Mouse (Mus musculus): ENCODE data around the gene 2700081O15Rik.

Gene 2700081O15Rik

GRCm38 (mm10) chr19:7420841-7421601 is 3.6 kb downstream of the 2700081O15Rik start:
- 75% methylated on average over 27 of the region's 27 CpGs for WGBS

DNA sequence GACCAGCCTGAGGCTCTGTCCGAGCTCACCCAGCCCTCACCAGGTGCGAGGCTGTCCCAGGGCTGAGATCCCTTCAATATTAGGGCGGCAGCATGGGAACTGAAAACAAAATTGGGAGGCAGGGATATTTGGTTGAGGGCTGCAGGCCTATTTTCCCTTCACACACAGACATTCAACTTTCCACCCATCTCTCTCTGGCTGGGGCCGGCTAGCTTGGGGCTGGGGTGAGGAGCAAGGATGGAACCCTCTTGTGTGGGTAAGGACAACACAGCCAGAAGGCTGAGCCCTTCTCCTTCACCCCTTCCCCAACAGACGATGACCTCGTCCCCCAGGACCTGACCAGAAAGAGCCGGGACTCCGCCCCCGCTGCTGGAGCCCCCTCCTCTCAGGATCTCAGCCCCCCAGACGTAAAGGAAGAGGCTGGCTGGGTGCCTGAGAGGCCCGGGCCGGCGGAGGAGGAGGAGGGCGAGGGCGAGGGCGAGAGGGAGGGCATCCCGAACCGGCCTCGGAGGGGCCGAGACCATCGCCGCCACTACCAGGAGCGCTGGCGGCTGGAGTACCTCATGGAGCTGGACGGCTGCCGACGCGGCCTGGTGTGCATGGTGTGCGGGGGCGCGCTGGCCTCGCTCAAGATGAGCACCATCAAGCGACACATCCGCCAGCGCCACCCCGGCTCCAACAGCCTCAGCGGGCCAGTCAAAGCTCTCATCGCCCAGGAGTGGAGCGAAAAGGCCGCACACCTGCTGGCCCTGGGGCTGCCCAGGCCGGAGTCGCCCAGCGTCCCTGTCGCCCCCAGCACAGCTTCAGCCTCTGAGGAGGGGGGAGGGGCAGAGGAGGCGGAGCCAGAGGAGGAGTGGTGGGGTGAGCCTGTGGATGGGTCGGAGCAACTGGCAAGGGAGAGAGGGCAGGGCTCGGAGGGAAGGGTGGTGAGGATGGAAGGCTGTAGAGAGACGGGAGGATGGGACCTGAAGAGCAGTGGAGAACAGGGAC is 4.5 kb downstream of the 2700081O15Rik start:
- WGBS = 26% methylated on average over 48 of the region's 48 CpGs

DNA sequence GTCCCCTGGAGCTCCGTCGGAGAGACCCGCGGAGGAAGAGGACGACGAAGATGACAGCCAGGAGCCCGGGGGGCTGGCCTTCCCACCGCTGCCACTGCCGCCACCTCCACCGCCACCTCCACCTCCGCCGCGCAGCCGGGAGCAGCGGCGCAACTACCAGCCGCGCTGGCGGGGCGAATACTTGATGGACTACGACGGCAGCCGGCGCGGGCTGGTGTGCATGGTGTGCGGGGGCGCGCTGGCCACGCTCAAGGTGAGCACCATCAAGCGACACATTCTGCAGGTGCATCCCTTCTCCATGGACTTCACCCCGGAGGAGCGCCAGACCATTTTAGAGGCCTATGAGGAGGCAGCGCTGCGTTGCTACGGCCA is 5.2 kb downstream of the 2700081O15Rik start:
- 21% methylated on average over 35 of the region's 35 CpGs for WGBS

- 13% methylated on average over 51 of the region's 51 CpGs for WGBS
These were observed 5.7 kb downstream of the 2700081O15Rik start for GRCm38 (mm10) chr19:7423028-7423655.

DNA sequence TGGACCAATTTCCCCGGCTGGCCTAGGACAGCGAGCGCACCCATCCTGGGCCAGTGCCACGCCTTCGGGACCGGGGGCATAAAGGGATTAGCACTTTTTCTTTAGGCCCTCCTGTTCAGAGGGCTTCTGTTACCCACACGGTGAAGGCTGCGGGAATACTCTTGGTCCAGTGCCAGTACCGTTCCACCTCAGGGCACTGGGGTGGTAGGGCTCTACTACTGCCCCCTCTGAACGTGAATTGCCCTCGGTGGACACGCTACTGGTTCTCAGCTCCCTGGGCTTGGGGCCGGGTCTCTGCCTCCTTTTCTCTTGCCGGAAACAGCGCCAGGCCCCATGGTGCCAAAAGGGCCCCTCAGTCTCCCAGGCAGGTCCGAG is 6.2 kb downstream of the 2700081O15Rik start:
- 26% methylated on average over 16 of the region's 16 CpGs for WGBS

GRCm38 (mm10) chr19:7424131-7424530 is 6.7 kb downstream of the 2700081O15Rik start:
- 58% methylated on average over 7 of the region's 7 CpGs for WGBS

DNA sequence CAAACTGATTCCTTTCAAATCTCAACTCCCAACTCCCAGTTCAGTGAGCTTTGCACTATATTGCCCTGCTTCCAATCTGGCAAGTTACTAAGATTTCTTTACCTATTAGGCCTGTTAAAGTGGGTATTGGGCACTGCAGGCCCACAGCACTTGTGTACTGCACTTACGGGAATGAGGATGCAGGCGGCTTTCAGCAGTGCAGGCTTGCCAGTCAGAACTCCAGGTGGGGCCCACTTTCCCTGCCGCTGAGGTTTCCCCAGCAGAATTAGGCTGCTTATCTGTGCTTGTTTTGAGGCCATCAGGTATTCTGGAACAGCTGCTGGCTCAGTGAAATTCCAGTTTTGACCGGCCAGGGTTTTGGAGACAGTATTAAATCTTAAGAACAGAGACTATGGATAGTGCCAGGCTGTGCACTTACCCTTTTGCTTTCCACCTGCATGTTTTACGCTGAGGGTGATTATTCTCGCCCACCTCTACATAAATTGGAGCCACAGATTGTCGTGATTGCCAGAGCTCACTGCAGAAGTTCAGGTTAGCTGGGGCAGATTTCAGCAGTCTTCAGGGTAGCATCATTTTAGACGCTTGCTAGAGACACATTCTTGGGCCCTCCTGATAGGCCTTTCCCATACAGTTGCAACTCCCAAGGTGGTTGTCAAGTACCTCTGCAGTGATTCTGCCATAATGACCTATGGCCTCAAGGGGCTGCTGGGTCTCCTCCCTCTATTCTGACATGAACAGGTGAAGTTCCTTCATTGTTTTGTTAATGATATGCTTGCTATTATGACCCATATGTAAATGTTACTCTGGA is 7.4 kb downstream of the 2700081O15Rik start:
- 55% methylated on average over 8 of the region's 8 CpGs for WGBS

DNA sequence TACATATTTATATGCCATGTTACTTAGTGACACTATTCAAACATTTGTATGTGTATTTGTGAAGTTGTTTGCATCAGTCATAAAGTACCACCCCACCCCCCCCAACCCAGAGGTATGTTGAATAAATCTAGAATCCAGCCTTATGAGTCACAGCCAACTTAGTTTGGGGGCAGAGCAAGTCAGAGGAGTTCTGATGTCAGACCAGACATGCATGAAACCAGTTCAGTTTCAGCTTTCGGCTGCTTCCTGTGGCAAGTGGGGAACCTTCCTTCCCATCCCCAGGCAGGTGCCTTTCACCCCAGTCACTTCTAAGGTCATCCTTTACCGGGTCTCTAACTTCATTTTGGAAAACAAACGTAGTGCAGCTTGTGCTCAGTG is 8.0 kb downstream of the 2700081O15Rik start:
- 27% methylated on average over 3 of the region's 3 CpGs for WGBS

DNA sequence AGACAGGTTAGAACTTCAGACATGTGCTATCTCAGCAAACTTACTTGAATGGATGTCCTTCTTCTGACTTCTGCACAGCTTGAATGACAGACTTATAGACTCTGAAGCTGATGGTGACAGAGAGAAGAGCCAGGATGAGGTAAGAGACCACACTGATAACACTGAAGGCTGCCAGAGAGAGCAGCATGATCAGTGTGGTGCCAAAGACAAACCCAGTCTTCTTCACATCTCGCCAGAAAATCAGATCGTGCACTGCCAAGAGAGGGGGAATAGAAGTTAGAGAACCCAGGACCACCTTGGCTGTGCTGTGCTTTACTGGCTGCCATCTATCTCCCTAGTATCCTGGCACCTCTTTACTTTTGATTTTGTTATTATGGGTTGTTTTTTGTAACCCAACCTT is 17.5 kb downstream of the 2700081O15Rik start:
- 37% methylated on average over 2 of the region's 2 CpGs for WGBS

GRCm38 (mm10) chr19:7436061-7436970 is 18.9 kb downstream of the 2700081O15Rik start:
- WGBS = 45% methylated on average over 5 of the region's 5 CpGs

DNA sequence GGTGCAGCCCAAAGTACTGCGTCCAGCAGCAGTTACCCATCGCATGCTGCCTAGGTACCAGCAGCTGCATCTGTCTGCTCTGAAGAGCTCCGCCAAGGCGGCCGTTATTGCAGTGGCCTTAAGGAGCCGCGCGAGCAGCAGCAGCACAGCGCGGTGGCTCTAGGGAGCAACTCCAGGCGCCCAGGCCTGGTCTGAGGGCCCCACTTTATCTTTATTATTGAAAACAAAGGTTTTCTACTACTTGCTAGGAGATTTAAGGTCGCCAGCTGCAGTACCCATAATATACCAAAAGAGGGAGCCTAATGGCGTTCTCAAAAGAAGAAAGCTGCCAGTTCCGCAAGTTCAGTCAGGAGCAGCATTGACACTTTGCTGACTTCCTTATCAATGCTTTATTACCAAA is 24.1 kb downstream of the 2700081O15Rik start:
- 56% methylated on average over 14 of the region's 14 CpGs for WGBS

DNA sequence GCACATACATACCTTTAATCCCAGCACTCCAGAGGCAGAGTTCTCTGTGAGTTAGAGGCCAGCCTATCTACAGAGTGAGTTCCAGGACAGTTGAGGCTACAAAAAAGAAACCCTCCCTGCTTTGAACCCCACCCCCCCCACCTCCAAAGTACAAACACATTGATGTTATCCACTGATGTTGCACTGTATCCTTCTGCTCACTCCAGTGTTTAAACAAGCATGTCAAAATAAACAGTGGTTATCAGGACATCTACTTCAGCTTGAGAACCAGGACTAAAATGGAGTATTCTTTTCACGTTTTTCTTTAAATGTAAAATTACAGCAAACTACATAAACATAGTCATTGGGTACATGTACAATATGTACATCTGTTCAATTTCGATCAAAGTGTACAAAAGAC is 27.7 kb downstream of the 2700081O15Rik start:
- 69% methylated on average over 2 of the region's 2 CpGs for WGBS

DNA sequence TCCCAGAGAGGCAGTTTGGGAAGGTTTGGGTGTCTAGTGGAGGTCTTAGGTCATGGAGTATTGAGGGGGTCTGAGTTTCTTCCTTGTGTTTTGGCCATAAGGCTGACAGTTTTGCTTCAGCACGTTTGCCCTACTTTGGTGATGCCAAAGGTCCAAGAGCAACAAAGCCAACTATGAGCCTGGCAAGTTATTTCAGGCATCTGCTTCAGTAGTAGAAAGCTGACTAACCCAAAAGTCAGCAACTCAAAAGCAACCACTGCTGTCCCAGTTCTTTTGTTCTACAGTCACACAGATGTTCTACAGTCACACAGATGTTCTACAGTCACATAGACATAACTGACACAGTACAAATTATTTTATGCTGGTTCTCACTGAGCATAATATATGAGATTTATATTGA is 28.2 kb downstream of the 2700081O15Rik start:
- WGBS = 37% methylated on average over 1 of the region's 1 CpGs

- WGBS = 33% methylated on average over 2 of the region's 2 CpGs
These were observed 39.4 kb downstream of the 2700081O15Rik start for GRCm38 (mm10) chr19:7456803-7457202.

DNA sequence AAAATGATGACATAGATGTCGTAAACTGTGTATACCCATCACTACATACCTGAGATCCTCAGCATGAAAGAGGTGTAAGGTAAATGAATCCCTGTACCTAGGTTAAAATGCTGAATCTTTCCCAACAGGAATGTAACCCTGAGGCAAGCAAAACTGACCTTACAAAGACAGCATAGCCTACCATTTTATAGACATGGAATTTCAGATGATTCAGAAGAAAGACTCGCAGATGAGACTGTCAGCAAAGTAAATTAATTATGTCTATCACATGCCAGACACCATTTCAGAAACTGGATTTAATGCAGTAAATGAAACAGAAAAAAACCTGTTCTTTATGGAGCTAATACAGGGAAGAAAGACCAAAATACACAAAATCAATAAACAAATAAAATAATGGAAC is 41.9 kb downstream of the 2700081O15Rik start:
- WGBS = 68% methylated on average over 2 of the region's 2 CpGs

GRCm38 (mm10) chr19:7470643-7471042 is 53.2 kb downstream of the 2700081O15Rik start:
- WGBS = 72% methylated on average over 2 of the region's 2 CpGs

Data from cerebral cortex, adult 2 months (tissue).